Mouse (Mus musculus): ENCODE results near the gene Cnpy3.
"Not testable (repeated sequence)": the region's sequence is repeated elsewhere in the genome, so short reads cannot be mapped to it uniquely, and the experiment has no call there.

The Cnpy3 gene

DNA sequence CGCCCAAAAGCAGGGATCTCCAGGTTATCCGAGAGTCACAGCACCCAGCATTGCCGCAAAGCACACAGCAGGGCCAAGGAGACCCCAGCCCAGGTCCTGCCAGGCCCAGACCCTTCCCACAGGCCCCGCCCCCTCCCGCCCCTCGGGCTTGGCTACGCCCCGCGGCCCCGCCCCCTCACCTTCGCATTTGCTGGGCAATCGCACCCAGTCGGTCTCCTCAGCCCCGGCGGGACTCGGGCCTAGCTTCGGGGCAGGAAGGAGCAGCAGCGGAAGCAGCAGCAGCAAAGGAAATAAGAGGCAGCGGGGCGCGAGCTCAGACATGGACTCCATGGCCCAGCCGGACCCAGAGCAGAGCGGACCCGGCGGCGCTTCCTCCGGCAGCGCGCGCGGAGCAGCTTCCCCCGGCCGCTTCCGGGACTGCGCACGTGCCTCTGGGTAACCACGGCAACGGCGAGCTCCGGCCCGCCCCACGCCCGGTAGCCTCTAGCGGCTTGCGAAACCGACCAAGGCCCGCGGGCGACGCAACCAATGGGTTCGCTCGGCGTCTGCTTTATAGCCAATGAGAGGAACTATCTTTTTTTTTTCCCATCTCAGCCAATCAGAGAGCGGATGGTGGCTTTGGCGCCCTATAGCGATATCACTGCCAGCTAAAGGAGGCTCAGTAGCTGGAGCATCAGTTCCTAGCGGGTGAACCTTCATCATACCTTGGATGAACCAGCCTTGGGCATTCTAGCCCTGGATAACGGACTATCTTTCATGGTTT, at the start of gene Cnpy3:
Cnpy3 (minus strand) TSS at position 421 of the 763 bp plus-strand sequence.
- DNase-seq (ENCODE audit: low spot score in 2 of 2): peak; percentile 97 to 99

DNA sequence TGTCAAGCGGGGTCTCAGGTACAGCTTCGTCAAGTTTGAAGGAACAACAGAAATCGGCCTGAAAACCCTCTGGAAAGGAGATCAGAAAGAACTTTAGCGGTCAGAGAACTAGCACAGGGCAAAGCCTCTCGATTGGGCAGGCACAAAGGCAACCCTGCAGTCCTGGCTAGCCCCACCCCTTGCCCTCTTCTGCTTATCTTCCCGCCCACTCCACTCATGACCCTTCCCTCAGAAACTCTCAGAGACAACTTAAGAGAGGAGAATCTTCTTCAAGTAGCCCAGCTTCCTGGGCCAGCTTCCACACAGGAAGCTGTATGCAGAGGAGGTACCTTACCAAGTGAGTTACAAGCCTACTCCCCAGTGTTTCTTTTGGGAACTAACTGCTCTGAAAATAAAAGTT, 49.7 kb upstream of the Cnpy3 start:
- no peak for DNase-seq (ENCODE audit: low spot score in 2 of 2)

DNA sequence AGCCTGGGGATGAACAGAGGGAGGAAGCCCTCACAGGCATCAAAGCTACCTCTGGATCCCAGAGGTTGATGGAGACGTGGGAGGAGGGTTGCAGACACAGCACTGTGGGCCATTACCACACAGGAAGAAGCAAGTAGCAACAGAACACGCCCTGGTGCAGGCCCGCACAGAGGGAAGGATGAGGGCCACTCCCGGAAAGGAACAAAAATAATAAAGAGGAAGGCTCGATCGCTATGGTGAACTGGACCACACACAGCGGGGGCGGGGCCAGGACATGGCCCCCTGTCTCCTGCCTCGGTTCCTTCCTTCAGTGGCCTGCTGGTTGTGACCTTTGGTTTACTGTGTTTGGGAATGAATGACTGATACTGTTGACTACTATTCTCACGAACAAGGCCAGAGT, 47.7 kb upstream of the Cnpy3 start:
- no peak for DNase-seq (ENCODE audit: low spot score in 2 of 2)

DNA sequence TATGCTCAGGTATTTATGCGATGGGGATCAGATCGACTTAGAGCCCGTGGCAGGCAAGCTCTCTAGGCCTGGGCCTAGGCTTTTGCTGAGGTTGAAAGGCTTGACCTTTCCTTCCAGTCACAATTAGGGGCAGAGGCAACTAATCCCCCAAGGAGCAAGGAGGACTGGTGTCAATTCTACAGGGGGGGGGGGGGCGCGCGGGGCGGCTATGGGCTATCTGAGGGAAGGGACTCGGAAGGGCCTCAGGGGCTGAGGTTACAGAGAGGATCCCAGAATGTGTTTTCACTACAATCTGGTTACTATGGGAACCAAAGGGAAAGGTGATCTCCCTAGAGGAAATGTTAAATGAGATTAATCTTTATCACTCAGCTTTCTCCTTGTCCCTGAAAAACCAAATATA, 45.4 kb upstream of the Cnpy3 start:
- DNase-seq (ENCODE audit: low spot score in 2 of 2): no peak

DNA sequence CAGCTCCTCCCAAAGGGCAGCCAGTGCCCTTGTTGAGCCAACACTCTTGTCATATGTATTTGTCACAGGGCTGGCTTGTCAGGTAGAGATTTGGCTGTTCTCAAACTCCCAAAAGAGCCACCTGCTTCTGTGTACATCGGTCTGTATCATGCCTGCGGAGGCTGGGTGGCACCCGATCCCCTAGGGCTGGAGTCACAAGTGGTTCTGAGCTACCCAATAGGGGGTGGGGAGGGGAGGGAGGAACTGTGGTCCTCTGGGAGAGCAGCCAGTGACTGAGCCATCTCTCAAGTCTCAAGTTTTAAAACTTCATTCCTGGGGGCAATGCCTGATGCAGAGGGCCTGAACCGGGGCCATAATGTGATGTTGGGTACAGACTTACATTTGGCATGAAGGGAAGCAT, 44.7 kb upstream of the Cnpy3 start:
- DNase-seq (ENCODE audit: low spot score in 2 of 2): no peak

DNA sequence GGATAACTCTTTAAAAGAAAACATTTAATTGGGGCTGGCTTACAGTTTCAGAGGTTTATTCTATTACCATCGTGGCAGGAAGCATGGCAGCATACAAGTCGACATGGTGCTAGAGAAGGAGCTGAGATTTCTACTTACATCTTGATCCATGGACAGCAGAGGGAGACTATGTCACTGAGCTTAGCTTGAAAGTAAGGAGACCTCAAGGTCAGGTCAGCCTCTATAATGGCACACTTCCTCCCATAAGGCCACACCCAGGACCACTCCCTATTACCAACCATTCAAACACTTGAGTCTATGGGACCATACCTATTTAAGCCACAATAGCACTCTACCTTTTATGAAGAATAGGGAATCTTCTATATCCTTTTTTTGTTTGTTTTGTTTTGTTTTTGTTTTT, 40.9 kb upstream of the Cnpy3 start:
- DNase-seq (ENCODE audit: low spot score in 2 of 2): no peak

DNA sequence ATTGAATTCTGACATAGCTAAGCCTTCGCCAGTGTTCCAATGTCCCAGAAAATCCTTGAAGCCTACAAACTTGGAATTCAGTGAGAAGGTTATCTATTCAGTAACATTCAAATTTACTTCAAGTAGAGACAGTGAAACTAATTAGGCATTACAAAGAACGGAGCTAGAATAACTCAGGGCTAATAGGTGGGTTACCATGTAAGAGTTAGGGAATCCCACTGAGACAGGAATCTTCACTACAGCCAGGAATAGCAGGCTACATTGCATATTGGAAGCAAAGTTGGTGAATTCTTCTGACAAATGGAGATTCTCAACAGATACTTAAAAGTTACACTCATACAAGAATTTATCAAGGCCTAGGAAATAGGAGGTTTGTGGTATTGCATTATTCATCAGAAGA, 36.0 kb upstream of the Cnpy3 start:
- not testable (repeated sequence) for DNase-seq (ENCODE audit: low spot score in 2 of 2)

DNA sequence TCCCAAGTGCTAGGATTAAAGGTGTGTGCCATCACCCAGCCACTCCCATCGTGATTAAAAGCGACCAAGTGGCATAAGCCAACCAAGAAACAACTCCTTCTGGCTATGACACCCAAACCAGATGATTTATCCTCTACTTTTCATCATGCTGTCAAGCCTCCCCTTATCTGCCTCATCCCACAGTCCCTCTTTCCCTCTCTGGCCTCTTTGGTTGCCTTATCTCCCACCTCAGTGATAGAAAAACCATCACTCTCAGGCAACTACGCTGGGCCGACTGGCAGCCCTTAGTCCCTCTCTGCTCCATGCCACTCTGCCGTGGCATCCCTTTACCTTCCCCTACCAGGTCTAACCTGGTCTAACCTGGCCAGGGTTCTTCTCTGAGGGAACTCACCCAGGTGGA, 34.9 kb upstream of the Cnpy3 start:
- no peak for DNase-seq (ENCODE audit: low spot score in 2 of 2)

DNA sequence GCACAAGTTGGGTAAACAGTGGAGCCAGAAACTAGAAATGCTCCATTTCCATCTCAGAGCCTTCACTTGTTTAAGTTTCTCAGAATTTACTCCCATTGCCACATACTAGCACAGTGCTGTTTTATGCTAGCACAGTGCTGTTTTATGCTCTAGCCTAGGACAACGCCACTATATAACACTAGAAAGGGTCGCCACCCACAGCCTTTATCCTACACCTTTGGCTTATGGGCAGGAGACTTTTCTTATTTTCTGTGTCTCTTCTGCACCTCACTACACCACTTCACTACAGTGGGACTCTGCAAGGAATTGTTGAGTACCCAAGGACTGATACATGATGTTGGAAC, 31.2 kb upstream of the Cnpy3 start:
- DNase-seq (ENCODE audit: low spot score in 2 of 2): no peak

DNA sequence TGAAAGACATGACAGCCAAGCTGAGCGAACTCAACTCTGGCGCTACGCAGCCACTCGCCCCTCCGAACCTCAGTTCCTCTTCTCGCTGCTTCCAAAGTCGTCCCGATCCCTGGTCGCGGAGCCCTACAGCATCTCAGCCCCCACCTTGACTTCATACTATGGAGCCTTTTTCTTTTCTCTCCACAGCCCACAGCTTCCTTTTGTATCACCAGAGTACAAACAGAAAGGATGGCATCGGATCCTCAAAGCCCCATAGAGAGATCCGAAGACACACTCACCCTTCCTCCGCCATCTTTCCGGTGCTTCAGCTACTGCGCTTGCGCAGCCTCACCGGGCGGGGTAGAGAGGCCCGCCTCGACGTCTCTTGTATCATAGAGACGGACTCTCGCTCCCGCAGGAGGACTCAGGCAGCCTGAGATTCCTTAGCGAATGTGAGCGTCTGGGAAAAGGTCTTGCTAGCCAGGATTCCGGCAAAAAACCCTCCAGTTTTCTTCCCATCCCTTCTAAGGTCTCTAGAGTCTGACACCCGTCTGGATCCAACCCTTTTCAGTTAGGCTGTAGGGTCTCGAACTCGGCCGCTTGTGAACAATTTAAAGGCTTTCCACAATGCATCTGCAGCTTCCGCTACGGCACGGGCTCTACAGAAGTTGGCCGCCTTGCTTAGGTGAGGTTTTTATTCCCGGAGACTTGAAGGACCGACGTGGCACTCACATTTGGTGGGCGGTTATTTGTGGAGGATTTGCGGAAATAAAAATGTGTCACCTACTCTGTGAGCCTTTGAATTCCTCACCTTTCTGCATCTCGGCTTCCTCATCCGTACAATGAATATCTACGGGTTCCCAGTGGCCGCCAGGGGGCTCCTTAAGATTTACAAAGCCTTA, 30.6 kb upstream of the Cnpy3 start, which contains the start of gene Rpl7l1:
Rpl7l1 (minus strand) TSS at position 332 of the 881 bp plus-strand sequence.
- peak; percentile 89 to 93 for DNase-seq (ENCODE audit: low spot score in 2 of 2)

DNA sequence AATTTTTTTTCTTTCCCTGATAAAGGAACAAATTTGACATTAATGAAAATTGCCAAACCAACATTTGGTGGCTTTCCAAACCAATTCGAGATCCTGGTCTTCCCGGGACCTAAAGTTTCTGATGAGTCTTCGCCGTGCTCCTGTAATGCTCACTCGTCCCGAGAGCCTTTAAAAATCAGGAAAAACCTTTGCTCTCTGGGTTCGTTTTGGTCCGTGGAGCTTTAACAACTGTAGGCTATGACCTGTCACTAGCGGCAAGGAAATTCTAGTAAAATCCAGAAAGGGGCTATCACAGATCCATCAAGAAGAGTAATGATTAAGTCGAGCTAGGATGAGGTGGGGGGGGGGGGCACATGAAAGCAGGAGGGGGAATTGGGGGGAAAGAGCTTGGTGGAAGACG, 29.9 kb upstream of the Cnpy3 start:
- no peak for DNase-seq (ENCODE audit: low spot score in 2 of 2)

DNA sequence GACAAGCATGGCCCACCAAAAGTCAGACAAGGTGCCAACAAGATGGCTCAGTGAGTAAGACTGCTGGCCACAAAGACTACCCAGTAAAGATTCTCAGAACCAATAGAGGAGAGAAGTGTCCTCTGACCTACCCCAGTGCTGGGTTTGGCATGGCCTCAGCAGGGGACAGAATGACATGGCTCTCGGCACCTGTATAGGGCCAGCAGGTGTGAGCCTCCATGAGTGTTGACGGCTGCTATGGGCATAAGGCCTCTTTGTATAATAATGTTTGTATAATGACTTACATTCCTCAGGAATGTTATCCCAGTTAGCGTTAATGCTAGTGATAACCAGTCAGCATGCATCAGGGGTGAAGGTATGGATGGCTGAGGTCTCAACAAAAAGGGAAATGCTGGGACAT, 24.1 kb upstream of the Cnpy3 start:
- no peak for DNase-seq (ENCODE audit: low spot score in 2 of 2)

DNA sequence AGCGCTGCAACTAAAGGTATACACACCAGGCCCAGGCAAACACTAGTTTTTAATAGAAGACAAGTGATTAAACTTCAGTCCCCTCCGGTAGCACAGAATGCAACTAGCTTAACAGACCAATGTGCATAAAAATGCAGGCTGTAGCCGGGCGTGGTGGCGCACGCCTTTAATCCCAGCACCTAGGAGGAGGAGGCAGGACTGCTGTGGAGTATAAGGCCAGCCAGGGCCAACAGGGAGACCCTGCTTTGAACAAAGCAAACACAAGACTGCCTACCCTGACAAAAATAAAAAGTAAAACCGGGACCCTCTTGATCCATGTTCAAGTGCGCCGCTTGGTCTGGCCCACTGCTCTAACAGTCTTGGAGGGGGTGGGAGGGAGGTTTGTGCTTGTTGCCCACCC, 23.1 kb upstream of the Cnpy3 start:
- no peak for DNase-seq (ENCODE audit: low spot score in 2 of 2)

DNA sequence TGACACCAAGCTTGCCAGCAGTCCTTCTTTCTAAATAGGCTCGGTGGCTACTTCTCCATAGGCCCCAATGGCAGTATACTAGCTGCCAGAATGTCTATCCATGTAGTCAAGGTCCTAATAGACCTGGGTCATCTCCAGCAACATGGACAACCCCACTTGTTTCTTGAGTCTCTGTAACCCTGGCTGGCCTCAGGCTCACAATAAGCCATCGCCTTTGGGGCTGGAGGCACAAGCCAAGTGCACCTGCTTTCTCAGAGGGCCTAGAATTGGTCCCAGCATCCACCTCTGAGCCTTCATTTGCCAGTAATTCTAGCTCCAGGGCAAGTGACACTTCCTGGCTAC, 22.1 kb upstream of the Cnpy3 start:
- DNase-seq (ENCODE audit: low spot score in 2 of 2): no peak

DNA sequence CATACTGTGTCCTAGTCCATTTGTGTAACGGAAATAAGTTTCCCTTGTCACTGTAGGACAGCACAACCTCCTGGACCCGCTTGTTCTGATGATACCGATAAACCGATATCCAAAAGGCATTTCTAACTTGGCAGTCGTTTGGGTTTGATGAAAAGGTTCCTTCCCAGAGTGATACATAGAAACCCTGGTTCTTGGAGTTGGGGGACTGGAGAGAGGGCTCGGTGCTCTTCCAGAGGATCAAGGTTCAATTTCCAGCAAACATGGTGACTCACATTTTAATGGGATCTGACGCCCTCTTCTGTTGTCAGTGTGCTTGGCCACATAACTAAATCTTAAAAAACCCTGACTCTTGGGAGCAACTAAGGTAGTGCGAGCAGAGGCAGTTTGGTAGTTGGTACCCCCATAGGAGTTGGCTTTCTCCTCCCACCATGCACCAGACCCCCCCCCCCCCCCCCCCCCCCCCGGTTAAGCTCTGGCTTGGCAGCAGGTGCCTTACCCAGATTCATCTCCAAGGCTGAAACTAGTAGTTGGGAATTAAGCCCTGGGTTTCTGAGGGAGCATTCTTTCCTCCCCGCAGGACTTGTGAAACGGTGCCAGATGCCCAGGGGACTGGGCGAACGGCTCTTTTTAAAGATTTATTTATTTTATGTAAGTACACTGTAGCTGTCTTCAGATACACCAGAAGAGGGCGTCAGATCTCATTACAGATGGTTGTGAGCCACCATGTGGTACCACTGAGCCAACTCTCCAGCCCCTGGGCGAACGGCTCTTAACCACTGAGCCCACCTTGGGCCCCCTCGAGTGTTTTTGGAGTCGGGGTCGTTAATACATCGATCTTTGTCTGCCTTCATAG, 21.5 kb upstream of the Cnpy3 start:
- no peak for DNase-seq (ENCODE audit: low spot score in 2 of 2)

DNA sequence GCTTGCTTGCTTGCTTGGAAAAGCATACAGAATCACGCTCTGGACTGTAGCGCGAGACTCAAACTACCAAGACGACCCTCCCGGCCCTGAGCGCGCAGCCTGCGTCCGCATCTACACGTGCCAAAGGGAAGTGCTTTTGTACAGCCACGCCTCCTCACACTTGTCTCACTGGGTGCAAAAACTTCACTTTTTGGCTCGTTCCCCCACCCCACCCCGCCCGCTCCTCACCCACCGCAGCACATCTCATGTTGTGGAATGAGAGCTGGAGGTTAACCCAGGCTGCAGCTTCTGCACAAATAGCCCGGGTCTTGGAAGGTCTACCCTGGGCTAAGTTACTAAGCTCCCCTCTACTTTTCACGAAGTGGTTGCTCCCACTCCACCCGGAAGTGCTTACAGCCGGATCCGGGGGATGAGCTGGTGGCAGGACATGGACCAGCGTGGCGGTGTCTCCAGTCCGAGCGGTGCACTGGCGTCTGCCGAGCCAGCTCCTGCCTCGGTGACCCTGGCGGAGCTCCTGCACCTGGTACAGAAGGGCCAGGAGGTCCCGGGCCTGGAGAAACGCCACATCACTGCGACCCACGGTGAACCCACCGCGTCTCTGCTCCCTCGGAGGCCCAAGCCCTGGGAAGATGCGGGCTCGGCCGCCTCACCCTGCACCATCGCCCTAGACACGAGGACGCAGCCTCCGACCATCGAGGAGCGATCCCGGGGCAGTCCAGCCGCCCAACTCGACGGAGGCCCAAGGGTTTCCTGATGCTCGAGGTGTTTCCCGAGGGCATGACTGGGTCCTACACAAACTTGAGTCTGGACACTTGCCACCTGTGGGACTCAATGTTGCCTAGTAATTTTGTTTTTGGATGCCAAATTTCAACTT, 20.6 kb upstream of the Cnpy3 start, which contains the start of gene 2310039H08Rik:
2310039H08Rik (plus strand) TSS at position 232 of the 874 bp plus-strand sequence.
- DNase-seq (ENCODE audit: low spot score in 2 of 2): peak; percentile 80 to 84

DNA sequence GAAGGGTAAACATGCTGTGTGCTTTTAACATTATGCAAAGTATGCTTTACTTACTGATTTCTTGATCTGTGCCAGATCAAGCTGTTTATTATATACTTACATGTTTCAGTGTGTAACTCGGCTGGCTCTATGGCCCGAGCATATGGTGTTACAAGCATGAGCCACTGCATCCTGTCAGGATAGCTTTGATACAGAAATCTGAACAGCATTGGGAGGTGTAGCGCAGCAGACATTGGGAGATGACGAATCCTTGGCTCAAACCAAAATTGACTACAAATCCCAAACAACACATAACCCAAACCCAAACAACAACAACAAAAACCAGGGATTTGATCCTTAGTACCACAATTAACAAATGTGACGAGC, 20.0 kb upstream of the Cnpy3 start:
- no peak for DNase-seq (ENCODE audit: low spot score in 2 of 2)

DNA sequence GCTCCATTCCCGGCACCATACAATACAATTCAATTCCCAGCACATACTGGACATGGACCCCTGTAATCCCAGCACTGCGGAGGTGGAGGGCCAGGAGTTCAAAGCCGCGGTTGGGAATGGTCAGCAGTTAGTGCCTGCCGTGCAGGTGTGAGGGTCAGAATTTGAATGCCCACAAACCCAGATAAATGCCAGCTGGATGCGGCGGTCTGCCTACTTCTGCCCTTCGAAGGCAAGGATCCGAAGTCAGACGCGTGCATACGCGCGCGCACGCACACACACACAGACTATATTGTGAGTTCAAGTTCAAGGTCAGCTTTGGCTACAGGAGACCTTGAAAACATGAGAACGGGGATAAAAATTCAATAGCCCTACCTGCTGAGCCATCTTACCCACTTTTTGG, 19.6 kb upstream of the Cnpy3 start:
- no peak for DNase-seq (ENCODE audit: low spot score in 2 of 2)

DNA sequence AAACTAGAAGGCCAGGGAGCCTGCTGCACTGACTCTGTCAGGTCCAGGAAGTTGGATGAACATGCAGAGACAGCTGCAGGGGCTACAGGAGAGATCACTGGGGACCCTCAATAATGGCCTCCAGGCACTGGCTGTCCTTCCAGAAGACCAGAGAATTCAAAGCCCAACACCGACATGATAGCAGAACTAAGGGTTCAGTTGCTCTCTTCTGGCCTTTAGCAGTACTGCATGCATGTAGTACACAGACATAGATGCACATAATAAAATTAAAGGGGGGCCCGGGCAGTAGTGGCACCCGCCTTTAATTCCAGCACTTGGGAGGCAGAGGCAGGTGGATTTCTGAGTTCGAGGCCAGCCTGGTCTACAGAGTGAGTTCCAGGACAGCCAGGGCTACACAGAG, 19.0 kb upstream of the Cnpy3 start:
- no peak for DNase-seq (ENCODE audit: low spot score in 2 of 2)

DNA sequence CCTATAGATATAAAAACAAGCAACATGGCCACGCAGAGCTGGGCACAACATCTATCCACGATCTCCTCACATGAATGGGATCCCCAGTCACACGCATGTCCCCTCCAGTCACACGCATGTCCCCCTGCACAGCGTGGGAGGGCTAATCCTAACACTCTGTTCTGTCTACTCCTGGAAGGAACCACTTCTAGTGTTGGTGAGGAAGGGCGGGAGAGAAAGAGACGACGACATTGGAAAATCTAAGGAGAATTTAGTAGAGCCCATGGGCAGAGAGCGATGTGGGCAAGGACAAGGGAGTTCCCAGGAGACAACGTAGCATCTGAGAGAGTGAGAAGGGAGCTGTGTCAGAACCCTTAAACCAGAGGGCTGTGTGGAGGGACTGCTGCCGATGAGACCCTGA, 18.5 kb upstream of the Cnpy3 start:
- DNase-seq (ENCODE audit: low spot score in 2 of 2): no peak

DNA sequence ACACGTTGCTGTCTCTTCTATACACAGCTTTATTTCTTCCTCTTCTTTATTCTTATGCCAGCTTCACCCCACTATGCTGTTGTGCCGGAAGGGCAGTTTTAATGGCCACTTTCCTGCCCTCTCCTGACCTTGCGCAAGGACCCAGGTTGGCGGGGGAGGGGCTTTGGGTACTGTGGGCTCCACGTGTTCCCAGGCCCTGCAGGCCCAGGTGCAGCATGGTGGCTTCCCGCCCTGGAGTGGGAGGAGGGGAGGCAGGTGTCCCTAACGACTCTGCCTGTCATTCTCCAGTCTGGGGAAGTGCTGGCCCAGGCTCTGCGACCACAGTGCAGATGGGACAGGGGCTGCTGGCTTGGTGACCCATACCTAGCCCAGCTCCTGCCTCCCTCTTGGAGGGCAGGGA, 15.9 kb upstream of the Cnpy3 start:
- DNase-seq (ENCODE audit: low spot score in 2 of 2): no peak
